Mouse (Mus musculus) forebrain, embryonic 13.5 days (tissue): ENCODE results near the gene 6330409D20Rik. TPM values are rescaled to one million over a fixed set of nuclear protein-coding genes. Genes with fewer than 3 reads are reported as not detected.
A peak's percentile ranks its signal among the peaks of the same experiment; 100 is the strongest.

Source experiments
- ATAC-seq: fragments of 200-750 bp; cut with Nextera tagmentation; 2 replicates; pipeline ENCODE4 v1.8.0; 2017
- H3K27ac ChIP-seq: fragments of 300-500 bp; sonication (generic); 2 replicates; pipeline ENCODE4 v1.5.1; 2015; ENCODE audit warnings: inconsistent platforms, mild to moderate bottlenecking, moderate library complexity
- H3K27me3 ChIP-seq: fragments of 300-500 bp; sonication (generic); 2 replicates; pipeline ENCODE4 v1.6.1; 2015; ENCODE audit warnings: mild to moderate bottlenecking, inconsistent platforms
- H3K36me3 ChIP-seq: fragments of 300-500 bp; sonication (generic); 2 replicates; pipeline ENCODE4 v1.6.1; 2015; ENCODE audit warnings: mild to moderate bottlenecking, inconsistent platforms; ENCODE audit not compliant: poor library complexity, severe bottlenecking
- H3K4me1 ChIP-seq: fragments of 300-500 bp; sonication (generic); 2 replicates; pipeline ENCODE4 v1.6.1; 2015; ENCODE audit warnings: inconsistent platforms
- H3K4me2 ChIP-seq: fragments of 300-500 bp; sonication (generic); 2 replicates; pipeline ENCODE4 v1.6.1; 2015; ENCODE audit warnings: inconsistent platforms, mild to moderate bottlenecking, moderate library complexity
- H3K4me3 ChIP-seq: fragments of 300-500 bp; sonication (generic); 2 replicates; pipeline ENCODE4 v1.5.1; 2015; ENCODE audit warnings: mild to moderate bottlenecking, inconsistent platforms
- H3K9ac ChIP-seq: fragments of 300-500 bp; sonication (generic); 2 replicates; pipeline ENCODE4 v1.6.1; 2015; ENCODE audit warnings: mild to moderate bottlenecking, inconsistent platforms
- H3K9me3 ChIP-seq: fragments of 300-500 bp; sonication (generic); replicated peaks from 2 replicates; pipeline ENCODE4 v1.6.1; 2016; ENCODE audit warnings: inconsistent platforms
- WGBS: fragments of 180-500 bp; shearing (Covaris S2); methylation state at CpG from one replicate; pipeline ENCODE4 v1.1.7; 2015; 5-methylcytosine and 5-hydroxymethylcytosine counted together
- polyA plus RNA-seq: library from polyadenylated mRNA; unstranded; fragments of >200 nt; fragmentation: Nextera tagmentation; extraction: Ambion mirVana; gene quantifications from 2 replicates; pipeline ENCODE4 v1.2.1, GENCODE M21; 2015

Gene 6330409D20Rik
- polyA plus RNA-seq, 1 experiment from 2014 or later = 1.6 TPM

DNA sequence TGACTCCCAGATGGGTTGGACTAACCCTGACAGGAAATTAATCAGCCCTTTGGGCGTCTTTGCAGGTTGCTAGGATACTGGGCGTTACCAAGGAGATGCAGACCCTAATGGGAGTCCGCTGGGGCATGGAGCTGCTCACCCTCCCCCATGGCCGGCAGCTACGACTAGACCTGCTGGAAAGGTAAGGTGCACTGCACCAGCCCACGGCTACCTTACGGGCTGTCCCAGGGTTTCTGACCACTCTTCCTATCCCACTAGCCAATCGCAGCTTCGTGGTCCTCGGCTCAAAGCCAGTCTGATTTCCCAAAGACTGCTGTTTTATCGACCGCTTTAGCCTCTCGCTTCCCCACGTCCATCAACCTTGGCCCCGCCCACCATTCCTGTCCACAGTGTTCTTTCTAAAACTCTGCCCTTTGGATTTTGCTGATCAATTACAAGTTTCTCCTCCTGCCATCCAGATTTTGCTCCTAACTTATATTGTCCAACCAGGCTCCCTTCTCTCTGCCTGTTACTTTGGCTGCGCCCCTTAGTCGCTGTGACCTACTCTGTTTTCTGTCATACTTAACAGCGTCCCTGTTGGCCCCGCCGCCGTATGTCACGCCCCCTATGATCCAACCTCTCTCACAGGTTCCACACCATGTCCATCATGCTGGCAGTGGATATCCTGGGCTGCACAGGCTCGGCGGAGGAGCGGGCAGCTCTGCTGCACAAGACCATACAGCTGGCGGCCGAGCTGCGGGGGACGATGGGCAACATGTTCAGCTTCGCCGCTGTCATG lies 10.3 kb upstream of the 6330409D20Rik start:
- peak overlapping the region; percentile 37 for H3K9ac ChIP-seq
- peak; percentile 74 for ATAC-seq
- no peaks in the 10 kb centered on the region for H3K9me3 ChIP-seq
- peaks cover 65% of the 10 kb centered on the region for H3K36me3 ChIP-seq
- 3% methylated on average over 31 of the region's 31 CpGs for WGBS
- H3K4me2 ChIP-seq = peak overlapping the region; percentile 60
- H3K4me3 ChIP-seq = peak overlapping the region; percentile 29
- peak overlapping the region; percentile 38; the same call in 1 of the 2 replicates for H3K27ac ChIP-seq
- H3K4me1 ChIP-seq = peaks cover 22% of the 10 kb centered on the region
- H3K27me3 ChIP-seq = no peaks in the 10 kb centered on the region

DNA sequence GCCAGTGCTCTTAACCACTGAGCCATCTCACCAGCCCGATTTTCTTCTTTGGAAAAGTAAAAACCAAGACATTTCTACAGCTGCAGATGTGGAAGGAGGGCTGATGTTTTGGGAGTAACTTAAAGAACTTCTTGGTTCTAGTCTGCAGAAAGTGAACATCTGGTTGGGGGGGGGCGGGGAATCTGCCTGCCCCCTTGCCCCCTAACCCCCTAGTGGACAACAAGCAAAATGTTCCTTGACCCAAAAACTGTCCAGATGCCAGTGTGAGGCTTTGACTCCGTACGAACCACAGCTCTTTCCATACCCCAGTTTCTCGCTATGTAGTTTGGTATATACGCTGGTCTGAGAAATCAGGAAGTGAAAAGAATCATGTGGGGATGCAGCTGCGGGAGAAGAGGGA lies 9.4 kb upstream of the 6330409D20Rik start:
- peaks cover 22% of the 10 kb centered on the region for H3K4me1 ChIP-seq
- peaks cover 73% of the 10 kb centered on the region for H3K36me3 ChIP-seq
- H3K9me3 ChIP-seq = no peaks in the 10 kb centered on the region
- H3K27ac ChIP-seq = no peak overlapping the region
- ATAC-seq = no peak
- no peak overlapping the region for H3K4me2 ChIP-seq
- WGBS = 67% methylated on average over 7 of the region's 7 CpGs
- H3K4me3 ChIP-seq = no peak overlapping the region
- no peaks in the 10 kb centered on the region for H3K27me3 ChIP-seq
- no peak overlapping the region for H3K9ac ChIP-seq

DNA sequence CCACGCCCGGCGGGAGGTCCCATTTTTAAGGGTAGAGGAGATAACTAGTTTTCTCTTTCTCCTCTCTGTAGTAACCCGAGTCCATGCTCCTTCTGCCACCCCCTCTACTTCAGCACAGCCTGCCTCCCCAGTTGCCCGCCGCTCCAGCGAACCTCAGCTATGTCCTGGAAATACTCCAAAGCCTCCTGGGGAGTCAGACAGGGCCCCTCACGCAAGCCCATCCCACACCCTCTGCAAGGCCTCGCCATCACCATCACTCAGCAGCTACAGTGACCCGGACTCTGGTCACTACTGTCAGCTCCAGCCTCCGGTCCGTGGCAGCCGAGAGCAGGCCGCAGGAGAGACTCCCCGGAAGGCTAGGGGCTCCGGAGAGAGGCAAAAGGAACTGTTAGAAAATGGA lies 8.3 kb upstream of the 6330409D20Rik start:
- no peak overlapping the region for H3K27ac ChIP-seq
- no peak for ATAC-seq
- no peaks in the 10 kb centered on the region for H3K9me3 ChIP-seq
- H3K36me3 ChIP-seq = peaks cover 72% of the 10 kb centered on the region
- no peak overlapping the region for H3K4me2 ChIP-seq
- H3K27me3 ChIP-seq = no peaks in the 10 kb centered on the region
- H3K9ac ChIP-seq = no peak overlapping the region
- peaks cover 25% of the 10 kb centered on the region for H3K4me1 ChIP-seq
- 94% methylated on average over 16 of the region's 16 CpGs for WGBS
- H3K4me3 ChIP-seq = no peak overlapping the region

DNA sequence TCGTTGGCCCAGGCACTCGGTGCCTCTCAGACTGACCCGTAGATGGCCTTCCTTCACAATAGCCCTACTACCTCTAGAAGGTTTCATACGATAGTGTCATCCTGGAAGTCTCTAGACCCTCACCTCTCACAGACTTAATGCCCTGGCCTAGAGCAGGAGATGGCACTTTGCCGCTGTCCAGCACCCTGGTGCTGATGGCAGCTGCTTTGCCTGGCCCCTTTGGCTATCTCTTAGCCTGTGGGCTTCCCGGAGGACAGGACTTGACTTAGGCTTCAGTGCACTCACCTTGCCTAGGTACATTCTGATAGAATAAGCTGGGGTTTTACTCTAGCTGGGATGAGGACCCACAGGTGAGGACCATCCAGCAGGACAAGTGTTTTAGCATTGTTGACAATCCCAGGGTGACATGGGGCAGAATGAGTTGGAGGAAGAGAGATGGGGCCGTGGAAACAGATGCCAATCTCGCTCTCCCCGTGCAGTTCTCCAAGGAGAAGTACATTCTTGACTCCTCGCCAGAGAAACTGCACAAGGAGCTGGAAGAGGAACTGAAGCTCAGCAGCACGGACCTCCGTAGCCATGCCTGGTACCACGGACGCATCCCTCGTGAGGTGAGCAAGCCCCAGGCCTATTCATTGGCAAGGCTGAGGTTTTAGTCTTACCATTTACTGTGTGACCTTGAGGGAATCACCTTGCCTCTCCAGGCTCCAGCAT lies 3.6 kb upstream of the 6330409D20Rik start:
- Histone ChIP-seq H3K27ac (no peak overlapping the region), H3K9me3 (no peaks in the 10 kb centered on the region), H3K4me1 (peaks cover 29% of the 10 kb centered on the region), H3K27me3 (no peaks in the 10 kb centered on the region), H3K4me3 (no peak overlapping the region), H3K9ac (no peak overlapping the region; the same call in 1 of the 2 replicates), H3K4me2 (no peak overlapping the region), H3K36me3 (peaks cover 51% of the 10 kb centered on the region)
- ATAC-seq = no peak
- 78% methylated on average over 15 of the region's 15 CpGs for WGBS

DNA sequence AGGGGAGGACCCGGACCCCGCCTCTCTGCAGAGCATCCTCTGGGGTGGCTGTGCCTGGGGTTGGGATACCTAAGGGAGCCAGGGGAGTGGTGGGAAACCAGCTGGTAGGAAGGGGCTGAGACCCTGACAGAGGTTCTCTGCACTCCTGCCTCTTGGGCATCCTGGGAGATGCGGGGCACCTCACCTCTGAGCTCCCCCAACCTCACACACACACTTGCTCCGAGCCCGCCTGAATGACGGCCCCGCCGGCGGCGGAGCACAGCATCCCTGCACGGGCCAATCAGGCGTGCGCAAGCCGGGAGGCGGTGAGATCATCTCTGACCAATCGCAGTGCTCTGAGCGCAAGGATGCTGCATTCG lies 1.3 kb upstream of the 6330409D20Rik start:
- peak overlapping the region; percentile 79 for H3K4me3 ChIP-seq
- H3K27me3 ChIP-seq = no peaks in the 10 kb centered on the region
- peaks cover 29% of the 10 kb centered on the region for H3K4me1 ChIP-seq
- peaks cover 35% of the 10 kb centered on the region for H3K36me3 ChIP-seq
- peak overlapping the region; percentile 84 for H3K27ac ChIP-seq
- H3K9me3 ChIP-seq = no peaks in the 10 kb centered on the region
- 3% methylated on average over 18 of the region's 18 CpGs for WGBS
- H3K9ac ChIP-seq = peak overlapping the region; percentile 84
- ATAC-seq = peak; percentile 95
- peak overlapping the region; percentile 98 for H3K4me2 ChIP-seq

DNA sequence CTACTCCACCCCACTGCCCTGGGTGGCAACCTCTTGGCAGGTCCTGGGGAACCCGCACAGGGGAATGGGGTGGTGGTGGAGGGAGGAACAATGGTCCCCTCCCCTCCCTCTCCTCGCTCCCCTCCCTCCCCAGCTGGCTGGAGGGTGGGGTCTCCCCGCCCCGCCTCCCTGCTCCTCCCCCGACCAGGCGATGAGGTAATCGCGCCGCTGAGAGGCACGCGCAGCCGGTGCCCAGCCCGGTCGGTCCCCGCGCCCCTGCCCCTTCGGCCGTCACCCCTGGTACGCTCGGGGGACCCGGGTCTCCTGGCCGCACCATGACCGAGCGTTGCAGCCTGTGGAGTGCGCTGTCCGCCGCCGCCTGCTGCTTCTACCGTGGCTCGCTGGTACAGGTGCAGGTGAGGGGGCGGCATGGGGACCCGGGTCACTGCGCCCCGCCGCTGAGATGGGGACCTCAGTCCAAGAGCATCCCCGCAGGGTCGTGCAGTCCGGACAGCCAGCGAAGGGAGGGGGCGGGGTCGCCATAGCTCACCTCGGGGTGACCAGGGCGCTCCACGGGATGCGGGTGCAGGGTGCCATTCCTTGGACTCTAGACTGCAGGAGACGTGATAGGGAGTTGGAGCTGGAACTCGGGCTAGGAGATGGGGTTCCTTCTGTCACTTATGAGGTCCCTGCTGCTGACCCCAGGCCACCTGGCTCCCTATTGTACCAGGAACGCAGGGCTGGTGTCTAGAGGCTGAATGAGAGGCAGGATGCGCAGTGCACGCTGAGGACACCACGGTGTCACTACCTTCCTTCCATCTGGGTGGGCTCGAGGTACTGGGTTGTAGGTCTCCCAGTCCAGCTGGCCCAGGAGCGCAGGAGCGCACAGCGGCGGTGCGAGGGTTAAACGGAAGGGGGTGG lies 707 bp upstream of the 6330409D20Rik start:
- Histone ChIP-seq H3K4me3 (peak overlapping the region; percentile 79), H3K9me3 (no peaks in the 10 kb centered on the region), H3K4me2 (peak overlapping the region; percentile 98), H3K27ac (peak overlapping the region; percentile 84), H3K9ac (peak overlapping the region; percentile 84), H3K4me1 (peaks cover 29% of the 10 kb centered on the region), H3K27me3 (no peaks in the 10 kb centered on the region), H3K36me3 (peaks cover 29% of the 10 kb centered on the region)
- peak; percentile 61 for ATAC-seq
- under 1% methylated on average over 32 of the region's 58 CpGs for WGBS

DNA sequence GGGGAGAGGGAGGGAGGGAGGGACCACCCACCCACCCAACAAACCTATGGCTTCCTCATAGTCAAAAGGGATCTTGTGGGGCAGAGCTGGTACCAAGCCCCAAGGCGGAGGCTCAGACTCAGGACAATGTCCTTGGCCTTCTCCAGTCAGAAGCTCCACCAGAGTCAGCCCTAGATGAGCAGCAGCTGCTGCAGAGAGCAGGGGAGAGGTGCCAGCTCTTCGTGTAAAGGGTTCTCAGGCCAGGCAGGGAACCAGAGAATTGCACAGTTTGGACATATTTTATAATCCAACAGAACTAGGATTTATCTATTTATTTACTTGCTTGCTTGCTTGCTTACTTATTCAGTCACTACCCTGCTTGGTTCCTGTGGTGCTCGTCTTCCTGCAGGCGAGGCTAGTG lies 1.5 kb downstream of the 6330409D20Rik start:
- Histone ChIP-seq H3K9ac (0 out of 2 replicates have a peak overlapping the region, but pooled peaks have one; percentile 31), H3K9me3 (no peaks in the 10 kb centered on the region), H3K4me2 (no peak overlapping the region), H3K27me3 (no peaks in the 10 kb centered on the region), H3K4me1 (peaks cover 29% of the 10 kb centered on the region), H3K27ac (no peak overlapping the region), H3K36me3 (peaks cover 9% of the 10 kb centered on the region; the same call in 1 of the 2 replicates), H3K4me3 (no peak overlapping the region)
- 69% methylated on average over 4 of the region's 4 CpGs for WGBS
- no peak for ATAC-seq

DNA sequence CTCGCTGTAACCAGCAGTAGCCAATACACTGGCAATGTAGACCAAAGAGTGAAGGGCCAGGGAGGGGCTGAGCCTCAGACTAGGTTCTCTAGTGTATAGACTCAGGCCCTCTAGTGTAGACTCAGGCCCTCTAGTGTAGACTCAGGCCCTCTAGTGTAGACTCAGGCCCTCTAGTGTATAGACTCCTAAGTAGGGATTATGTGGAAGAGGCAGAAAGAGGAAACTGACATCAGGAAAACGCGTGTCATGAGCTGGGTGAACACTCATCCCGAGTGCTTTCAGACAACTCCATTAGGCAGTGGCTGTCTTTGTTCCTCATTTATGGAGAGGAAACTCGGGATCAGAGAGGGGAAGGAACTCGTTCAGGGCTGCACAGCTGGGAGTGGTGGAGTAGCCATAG lies 3.8 kb downstream of the 6330409D20Rik start:
- no peaks in the 10 kb centered on the region for H3K36me3 ChIP-seq
- ATAC-seq = no peak
- no peaks in the 10 kb centered on the region; the same call in 1 of the 2 replicates for H3K27me3 ChIP-seq
- H3K27ac ChIP-seq = no peak overlapping the region
- 0 out of 2 replicates have a peak overlapping the region, but pooled peaks have one; percentile 6 for H3K9ac ChIP-seq
- H3K4me1 ChIP-seq = peaks cover 8% of the 10 kb centered on the region
- no peak overlapping the region for H3K4me2 ChIP-seq
- WGBS = 52% methylated on average over 6 of the region's 6 CpGs
- no peak overlapping the region for H3K4me3 ChIP-seq
- no peaks in the 10 kb centered on the region for H3K9me3 ChIP-seq

DNA sequence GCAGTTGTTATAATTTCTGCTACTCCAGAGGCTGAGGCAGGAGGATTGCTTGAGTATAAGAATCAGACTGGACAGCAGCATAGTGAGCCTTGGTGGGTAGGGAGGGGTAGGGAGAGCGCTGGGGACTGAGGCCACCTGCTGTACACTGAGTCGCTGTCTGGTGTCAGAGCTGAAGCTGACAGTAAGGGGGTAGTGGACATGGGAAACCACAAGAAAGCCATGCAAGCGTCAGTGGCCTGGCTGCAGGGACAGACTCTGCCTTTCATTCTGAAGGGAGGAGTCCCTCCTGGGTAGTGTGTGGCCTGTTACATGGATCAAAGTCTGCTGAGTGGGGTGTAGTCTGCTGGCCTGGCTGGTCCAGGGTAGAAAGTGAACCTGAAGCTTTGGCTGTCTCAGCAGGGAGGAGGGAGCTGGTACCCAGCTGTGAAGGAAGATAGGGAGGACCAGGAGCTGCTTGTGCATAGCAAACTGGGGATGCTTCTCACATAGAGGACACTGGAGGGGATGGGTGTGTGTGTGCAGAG lies 4.4 kb downstream of the 6330409D20Rik start:
- H3K4me3 ChIP-seq = no peak overlapping the region
- no peak overlapping the region for H3K9ac ChIP-seq
- no peaks in the 10 kb centered on the region for H3K9me3 ChIP-seq
- no peak overlapping the region for H3K4me2 ChIP-seq
- H3K27ac ChIP-seq = no peak overlapping the region
- H3K27me3 ChIP-seq = no peaks in the 10 kb centered on the region; the same call in 1 of the 2 replicates
- ATAC-seq = no peak
- 43% methylated on average over 3 of the region's 3 CpGs for whole genome bisulfite sequencing
- no peaks in the 10 kb centered on the region for H3K36me3 ChIP-seq
- peaks cover 8% of the 10 kb centered on the region for H3K4me1 ChIP-seq

DNA sequence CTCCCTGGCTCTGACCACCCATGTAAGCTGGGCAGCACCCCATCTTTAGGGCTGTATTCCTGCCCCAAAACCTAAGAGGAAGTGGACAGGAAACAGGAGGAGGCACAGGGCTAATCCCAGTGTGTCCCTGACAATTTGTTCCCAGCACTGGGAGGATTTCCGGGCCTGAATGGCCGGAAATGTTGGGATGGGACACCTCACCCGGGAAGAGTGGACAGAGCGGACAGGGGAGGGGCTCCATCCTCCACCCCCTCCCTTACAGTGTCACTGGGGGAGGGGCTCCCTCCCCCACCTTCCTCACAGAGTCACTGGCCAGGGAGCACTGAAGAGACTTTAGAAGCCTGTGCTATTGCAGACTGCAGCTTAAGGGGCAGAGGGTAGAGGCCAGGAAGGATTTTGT lies 5.9 kb downstream of the 6330409D20Rik start:
- Histone ChIP-seq H3K9me3 (no peaks in the 10 kb centered on the region), H3K36me3 (no peaks in the 10 kb centered on the region), H3K4me1 (no peaks in the 10 kb centered on the region), H3K27me3 (no peaks in the 10 kb centered on the region; the same call in 1 of the 2 replicates), H3K9ac (no peak overlapping the region), H3K4me3 (no peak overlapping the region), H3K4me2 (no peak overlapping the region), H3K27ac (no peak overlapping the region)
- no peak for ATAC-seq
- WGBS = 57% methylated on average over 4 of the region's 4 CpGs

DNA sequence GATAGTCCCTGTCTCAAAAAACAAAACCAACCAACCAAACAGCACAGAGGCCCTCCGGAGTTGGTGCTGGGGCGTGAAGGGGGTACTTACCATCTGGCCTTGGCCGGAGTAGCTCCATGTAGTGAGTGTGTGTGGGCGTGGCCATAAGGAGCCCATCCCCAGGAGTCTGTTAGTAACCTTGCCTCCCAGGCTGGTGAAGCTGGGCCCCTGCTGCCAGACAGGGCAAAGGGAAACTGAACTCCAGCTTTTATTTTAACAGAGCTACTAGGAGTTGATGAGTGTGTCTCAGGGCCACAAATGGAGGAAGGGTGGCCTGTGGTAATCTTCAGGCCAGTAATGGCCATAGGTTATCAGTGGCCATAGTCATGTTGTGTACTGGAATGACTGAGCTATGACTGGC lies 6.3 kb downstream of the 6330409D20Rik start:
- Histone ChIP-seq H3K27me3 (no peaks in the 10 kb centered on the region; the same call in 1 of the 2 replicates), H3K9me3 (no peaks in the 10 kb centered on the region), H3K9ac (no peak overlapping the region), H3K36me3 (no peaks in the 10 kb centered on the region), H3K4me2 (no peak overlapping the region), H3K4me1 (no peaks in the 10 kb centered on the region), H3K27ac (no peak overlapping the region), H3K4me3 (no peak overlapping the region)
- 47% methylated on average over 4 of the region's 4 CpGs for WGBS
- no peak for ATAC-seq
